Mouse (Mus musculus) C2C12 (cell line): ENCODE measurements around the gene Bpifb6. TPM values are rescaled to one million over a fixed set of nuclear protein-coding genes. Genes with fewer than 3 reads are reported as not detected.

Source experiments
- H3K27me3 ChIP-seq: one replicate; pipeline ENCODE4 v1.6.1; 2011; ENCODE audit not compliant: control insufficient read depth, insufficient read depth, insufficient read length
- H3K36me3 ChIP-seq: one replicate; pipeline ENCODE4 v1.6.1; 2011; ENCODE audit not compliant: control insufficient read depth, insufficient read depth
- H3K4me3 ChIP-seq: one replicate; pipeline ENCODE4 v1.5.1; 2011; ENCODE audit warnings: mild to moderate bottlenecking, control low read depth; ENCODE audit not compliant: poor library complexity, insufficient read depth, severe bottlenecking
- H3K79me2 ChIP-seq: one replicate; pipeline ENCODE4 v1.6.1; 2011; ENCODE audit not compliant: control insufficient read depth, insufficient read depth
- H3K79me3 ChIP-seq: one replicate; pipeline ENCODE4 v1.6.1; 2011; ENCODE audit warnings: low read depth, control low read depth
- H3ac ChIP-seq: one replicate; pipeline ENCODE3; 2011; ENCODE audit warnings: low read depth; ENCODE audit not compliant: control insufficient read depth, insufficient read length
- CEBPB ChIP-seq: IDR thresholded peaks from one replicate; pipeline ENCODE4 v1.6.1; 2011; ENCODE audit warnings: low read depth, mild to moderate bottlenecking, control low read depth, moderate library complexity
- CTCF ChIP-seq: IDR thresholded peaks from one replicate; pipeline ENCODE4 v1.5.1; 2011; ENCODE audit not compliant: control insufficient read depth, insufficient read depth, insufficient read length
- FOSL1 ChIP-seq: IDR thresholded peaks from one replicate; pipeline ENCODE4 v1.8.0; 2011; ENCODE audit warnings: mild to moderate bottlenecking, low read length; ENCODE audit not compliant: poor library complexity, insufficient read depth, severe bottlenecking
- MAX ChIP-seq: IDR thresholded peaks from one replicate; pipeline ENCODE4 v1.6.1; 2011; ENCODE audit warnings: mild to moderate bottlenecking, control low read depth
- MYOD1 ChIP-seq: IDR thresholded peaks from one replicate; pipeline ENCODE4 v1.6.1; 2011; ENCODE audit warnings: low read depth; ENCODE audit not compliant: control insufficient read depth, insufficient read length
- MYOG ChIP-seq: IDR thresholded peaks from one replicate; pipeline ENCODE4 v1.6.1; 2011; ENCODE audit not compliant: control insufficient read depth, insufficient read length; ENCODE audit errors: extremely low read depth
- USF1 ChIP-seq: IDR thresholded peaks from one replicate; pipeline ENCODE4 v1.6.1; 2011; ENCODE audit warnings: low read depth, mild to moderate bottlenecking, control low read depth, moderate library complexity
- polyA plus RNA-seq: library from polyadenylated mRNA; unstranded; fragments of >200 nt; fragmentation: generic; extraction: Trizol; gene quantifications from one replicate; pipeline ENCODE4 v1.2.1, GENCODE M21; 2012; ENCODE audit warnings: missing spikeins

Gene Bpifb6
- polyA plus RNA-seq, 1 experiment, result not detected

DNA sequence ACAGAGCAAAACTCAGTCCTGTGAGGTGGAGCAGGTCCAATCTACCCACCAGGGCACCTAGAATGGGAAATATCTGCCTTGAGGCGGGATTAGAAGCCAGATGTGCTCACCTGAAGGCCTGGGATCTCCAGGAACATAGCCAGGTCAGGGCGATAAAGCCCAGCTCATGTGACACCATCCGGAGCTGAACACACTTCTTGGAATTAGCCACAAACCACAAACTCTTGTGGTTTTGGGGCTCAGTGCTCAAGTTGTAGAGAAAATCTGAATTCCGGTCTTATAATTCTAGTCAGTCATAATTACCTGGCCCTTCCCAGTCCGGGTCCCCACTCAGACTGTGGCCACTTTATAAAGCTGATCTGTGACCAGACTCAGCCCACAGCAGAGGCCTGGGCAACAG, 37.7 kb downstream of the Bpifb6 start, which contains the start of gene Bpifb4:
Bpifb4 (plus strand) TSS at position 370 of the 400 bp plus-strand sequence.
- Histone ChIP-seq H3K4me3 (no peak within 1 kb of the TSS), H3K36me3 (no peaks in the 10 kb centered on the region), H3K79me3 (no peaks in the 10 kb centered on the region), H3K27me3 (no peaks in the 10 kb centered on the region), H3K79me2 (no peaks in the 10 kb centered on the region), H3ac (no peak within 1 kb of the TSS)
- TF ChIP-seq USF1, result peak; percentile 66
- no peak for TF ChIP-seq CTCF

DNA sequence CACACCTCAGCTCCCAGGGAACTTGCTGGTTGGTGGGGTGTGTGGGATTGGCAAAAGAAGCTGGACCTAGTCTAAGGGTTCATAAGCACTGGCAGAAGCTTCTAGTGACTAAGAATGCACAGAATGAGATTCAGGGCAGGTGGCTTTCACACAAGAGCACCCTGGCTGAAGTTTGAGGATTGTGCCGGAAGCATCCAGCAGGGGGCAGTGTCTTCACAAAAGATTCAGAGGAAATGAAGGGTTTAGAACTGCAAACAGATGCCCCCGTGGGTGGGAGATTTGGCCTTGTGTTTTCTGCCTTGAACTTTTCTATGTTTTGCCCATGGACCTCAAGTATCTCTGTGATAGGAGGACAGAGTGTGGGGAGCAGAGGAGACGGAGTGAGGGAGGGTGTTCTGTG, 43.3 kb downstream of the Bpifb6 start:
- H3K79me2 ChIP-seq, result no peaks in the 10 kb centered on the region
- peak; percentile 10 for TF ChIP-seq CTCF
- TF ChIP-seq MAX, result no peak
- H3K36me3 ChIP-seq, result no peaks in the 10 kb centered on the region
- no peaks in the 10 kb centered on the region for H3K27me3 ChIP-seq
- H3K79me3 ChIP-seq, result no peaks in the 10 kb centered on the region
- H3ac ChIP-seq, result no peak overlapping the region
- no peak overlapping the region for H3K4me3 ChIP-seq

DNA sequence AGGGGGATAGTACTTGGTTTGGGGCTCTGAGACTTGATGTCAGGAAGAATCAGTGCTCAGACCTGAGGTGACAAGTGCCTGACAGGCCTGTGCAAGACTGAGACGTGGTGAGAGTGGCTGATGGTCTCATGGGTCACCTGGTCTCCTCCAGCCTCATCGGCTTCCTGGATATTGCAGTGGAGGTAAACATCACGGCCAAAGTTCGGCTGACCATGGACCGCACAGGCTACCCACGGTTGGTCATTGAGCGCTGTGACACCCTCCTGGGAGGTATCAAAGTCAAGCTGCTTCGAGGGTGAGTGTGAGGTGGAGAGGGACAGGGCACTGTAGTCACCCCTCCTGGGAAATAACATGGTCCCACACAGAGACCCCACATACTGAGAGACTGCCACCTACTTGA, 44.4 kb downstream of the Bpifb6 start:
- Histone ChIP-seq H3K79me2 (no peaks in the 10 kb centered on the region), H3K79me3 (no peaks in the 10 kb centered on the region), H3K27me3 (no peaks in the 10 kb centered on the region), H3K4me3 (no peak overlapping the region), H3ac (no peak overlapping the region), H3K36me3 (no peaks in the 10 kb centered on the region)
- TF ChIP-seq FOSL1 (no peak), MYOG (no peak), USF1 (no peak), CEBPB (no peak), MYOD1 (no peak), CTCF (no peak)

DNA sequence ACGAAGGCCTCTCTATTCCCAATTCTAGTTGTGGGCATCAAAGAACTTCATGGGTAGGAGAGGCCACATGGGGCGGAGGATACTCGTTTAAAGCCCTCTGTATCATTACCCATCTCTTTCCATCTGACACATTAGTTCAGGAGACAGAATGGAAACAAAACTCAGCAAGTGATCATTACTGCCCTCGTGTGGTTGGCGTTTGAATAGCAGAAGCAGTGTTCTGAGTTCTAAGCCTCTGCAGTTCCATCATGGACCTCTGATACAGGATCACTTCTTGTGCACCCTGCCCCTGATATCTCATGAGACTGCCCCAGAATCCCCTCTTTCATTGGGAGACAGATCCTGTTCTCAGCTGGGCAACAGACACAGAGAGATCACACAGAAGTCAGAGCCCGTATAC, 52.7 kb downstream of the Bpifb6 start:
- Histone ChIP-seq H3K27me3 (no peaks in the 10 kb centered on the region), H3K36me3 (no peaks in the 10 kb centered on the region), H3K79me3 (no peaks in the 10 kb centered on the region), H3ac (no peak overlapping the region), H3K4me3 (no peak overlapping the region), H3K79me2 (no peaks in the 10 kb centered on the region)
- TF ChIP-seq CTCF, result peak; percentile 63
- TF ChIP-seq CEBPB, result no peak

DNA sequence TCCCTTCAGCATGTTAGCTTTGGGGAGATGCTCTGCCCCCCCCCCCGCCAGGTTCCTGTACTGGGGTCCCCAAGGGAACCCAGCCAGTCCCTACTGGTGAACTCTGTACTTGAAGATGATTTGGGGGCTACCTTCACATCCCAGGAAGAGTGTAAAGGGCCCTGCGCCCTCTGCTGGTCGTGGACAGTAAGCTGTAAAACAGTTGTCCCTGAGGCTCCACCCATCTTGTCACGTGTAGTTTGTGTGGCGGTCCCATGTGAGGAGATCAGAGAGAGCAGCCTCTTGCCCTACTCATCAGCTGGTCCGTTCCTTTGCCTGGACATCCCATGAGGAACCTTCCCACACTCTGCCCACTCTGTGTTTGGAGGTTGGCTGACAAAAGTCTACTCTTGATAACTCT, 53.6 kb downstream of the Bpifb6 start:
- Histone ChIP-seq H3ac (no peak overlapping the region), H3K79me2 (no peaks in the 10 kb centered on the region)

More for the DNA sequence above, 53.6 kb downstream of the Bpifb6 start:
- Histone ChIP-seq H3K79me3 (no peaks in the 10 kb centered on the region), H3K27me3 (no peaks in the 10 kb centered on the region), H3K36me3 (no peaks in the 10 kb centered on the region), H3K4me3 (no peak overlapping the region)
- TF ChIP-seq USF1 (peak; percentile 76), CEBPB (no peak)

Other genes starting within 250 kb of the Bpifb6 start
- not detected for gene Dnmt3c, start 203.7 kb upstream of the Bpifb6 start, polyA plus RNA-seq
- gene Mapre1, start 159.1 kb upstream of the Bpifb6 start, polyA plus RNA-seq, result 62.0 TPM
- 0.01 TPM for gene Efcab8, start 120.5 kb upstream of the Bpifb6 start, polyA plus RNA-seq
- gene Sun5, start 29.3 kb upstream of the Bpifb6 start, polyA plus RNA-seq, result not detected
- not detected for gene Bpifb2, start 25.3 kb upstream of the Bpifb6 start, polyA plus RNA-seq
- gene Bpifb3, start 17.8 kb downstream of the Bpifb6 start, polyA plus RNA-seq, result not detected
- 0.04 TPM for gene Bpifb4, start 37.8 kb downstream of the Bpifb6 start, polyA plus RNA-seq
- gene Bpifa6, start 74.6 kb downstream of the Bpifb6 start, polyA plus RNA-seq, result not detected
- gene Bpifa2, start 107.9 kb downstream of the Bpifb6 start, polyA plus RNA-seq, result not detected
- gene Bpifa3, start 229.9 kb downstream of the Bpifb6 start, polyA plus RNA-seq, result not detected
- not detected for gene Bpifa1, start 242.5 kb downstream of the Bpifb6 start, polyA plus RNA-seq